Mouse (Mus musculus) B cell, adult 2 months (primary cell): Measurements from ENCODE around the gene Ifnlr1.
A peak's percentile ranks its signal among the peaks of the same experiment; 100 is the strongest.
"Not testable (repeated sequence)": the region's sequence is repeated elsewhere in the genome, so short reads cannot be mapped to it uniquely, and the experiment has no call there.

Experiments used
- DNase-seq, 2 experiments: peaks; one replicate each; pipeline ENCODE4 v3.0.0; 2022

The Ifnlr1 gene

DNA sequence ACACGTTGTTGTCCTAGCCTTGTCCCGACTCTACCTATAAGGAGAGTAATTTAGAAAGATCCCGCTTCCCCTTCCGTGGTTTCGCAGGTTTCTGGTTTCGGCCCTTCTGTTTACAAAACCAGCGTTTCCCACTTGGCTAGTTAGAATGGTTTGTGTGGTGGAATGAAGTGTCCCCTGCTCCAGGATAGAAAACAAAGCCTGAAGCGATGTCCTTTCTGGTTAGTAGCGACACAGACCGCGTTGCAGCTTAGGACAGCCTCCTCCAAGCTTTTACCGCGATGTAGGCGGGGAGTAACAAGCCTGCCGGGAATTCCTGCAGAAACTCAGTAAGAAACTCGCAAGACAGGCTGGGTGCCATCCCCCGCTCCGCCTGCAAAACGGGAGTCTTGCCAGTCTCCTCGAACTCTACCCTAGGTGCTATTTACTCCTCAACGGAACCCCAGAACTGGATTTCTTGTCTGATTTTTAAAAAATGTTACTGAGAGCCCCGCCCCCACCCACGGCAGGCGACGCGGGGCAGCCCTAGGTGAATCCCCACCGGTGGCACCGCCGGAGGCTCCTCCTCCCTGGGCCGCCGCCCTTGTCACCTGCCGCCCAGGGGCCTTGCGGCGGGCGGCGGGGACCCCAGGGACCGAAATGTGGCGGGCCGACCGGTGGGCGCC, at the start of gene Ifnlr1:
Gene Ifnlr1 (plus strand): TSS at position 382 of the 662 bp plus-strand sequence.
- DNase-seq, result peak; percentile 76

DNA sequence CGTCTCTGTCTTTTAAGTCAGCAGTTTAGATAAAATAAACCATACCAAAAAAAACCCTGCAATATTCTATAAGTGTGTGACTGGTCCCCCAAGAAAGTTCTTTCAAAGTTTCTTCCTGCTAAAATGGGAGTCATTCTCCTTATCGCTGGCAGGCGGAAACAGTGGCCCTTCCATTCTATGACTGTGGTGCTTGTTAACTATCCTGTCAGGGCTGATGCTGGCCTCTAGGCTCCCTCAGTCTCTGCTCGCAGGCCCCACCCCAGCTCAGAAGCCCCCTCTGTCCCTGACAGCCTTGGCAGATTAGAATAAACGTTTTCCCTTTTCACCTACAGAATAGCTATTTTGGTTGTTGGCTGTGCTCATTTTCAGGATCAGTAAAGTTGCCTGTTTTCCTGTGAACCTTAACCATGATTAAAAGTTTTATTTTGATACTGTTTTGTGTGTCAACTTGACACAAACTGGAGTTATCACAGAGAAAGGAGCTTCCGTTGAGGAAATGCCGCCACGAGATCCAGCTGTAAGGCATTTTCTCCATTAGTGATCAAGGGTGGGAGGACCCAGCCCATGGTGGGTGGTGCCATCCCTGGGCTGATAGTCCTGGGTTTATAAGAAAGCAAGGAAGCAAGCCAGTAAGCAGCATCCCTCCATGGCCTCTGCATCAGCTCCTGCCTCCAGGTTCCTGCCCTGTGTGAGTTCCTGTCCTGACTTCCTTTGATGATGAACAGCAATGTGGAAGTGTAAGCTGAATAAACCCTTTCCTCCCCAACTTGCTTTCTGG, 44.6 kb upstream of the Ifnlr1 start:
- not testable (repeated sequence) for DNase-seq

DNA sequence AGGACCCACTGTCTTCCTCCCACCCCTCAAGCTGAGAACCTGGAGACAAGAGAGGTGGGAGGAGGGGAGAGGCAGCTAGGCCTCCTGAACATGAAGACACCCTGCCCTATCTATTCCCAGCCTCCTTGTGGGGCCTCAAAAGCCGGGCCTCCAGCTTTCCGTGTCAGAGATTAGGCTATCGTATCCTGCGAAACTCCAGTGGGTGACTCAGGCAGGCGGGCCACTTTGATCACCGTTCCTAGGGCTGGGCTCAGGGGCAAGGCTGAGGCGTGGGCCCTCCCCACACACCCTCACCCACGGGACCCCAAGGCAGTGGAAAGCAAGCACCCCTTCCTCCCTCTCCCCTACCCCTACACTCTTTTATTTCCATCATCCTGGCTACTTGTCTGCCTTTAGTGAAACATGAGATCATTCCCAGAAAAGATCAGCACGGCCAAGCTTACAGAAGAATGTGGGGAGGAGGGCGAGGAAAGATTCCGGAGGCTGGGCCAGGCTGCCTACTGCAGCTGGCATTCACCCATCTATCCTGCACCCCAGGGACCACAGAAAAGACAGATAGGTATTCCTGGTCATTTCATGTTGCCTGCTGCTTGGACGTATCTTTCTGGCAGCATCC, 41.0 kb upstream of the Ifnlr1 start:
- DNase-seq, result no peak

DNA sequence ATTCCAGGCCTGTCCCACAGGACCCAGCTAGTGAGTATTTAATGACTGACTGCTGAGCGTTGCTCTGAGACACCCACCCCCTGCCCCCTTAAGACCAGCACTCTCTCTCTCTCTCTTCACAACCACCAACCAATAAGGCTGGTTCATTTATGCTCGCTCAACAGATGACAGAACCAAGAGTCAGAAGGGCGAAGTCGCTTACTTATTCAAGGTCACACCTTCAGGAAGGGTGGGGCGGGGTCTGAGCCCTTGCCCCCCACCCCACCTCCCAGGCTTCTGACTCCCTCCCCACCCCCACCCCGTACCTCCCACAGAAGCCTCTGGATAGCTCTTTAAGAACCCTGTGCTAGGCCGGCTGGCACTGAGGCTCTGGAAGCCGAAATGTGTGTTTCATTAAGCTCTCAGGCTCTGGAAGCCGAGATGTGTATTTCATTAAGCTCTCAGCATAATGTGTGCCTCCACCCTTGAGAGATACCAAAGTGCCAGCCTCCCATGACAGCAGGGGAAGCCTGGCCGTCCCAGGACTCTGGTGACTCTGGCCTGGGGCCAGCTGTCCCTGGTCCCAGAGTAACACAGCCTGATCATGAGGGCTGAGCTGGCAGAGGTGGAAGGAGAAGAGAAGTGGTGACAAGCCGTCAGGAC, 33.0 kb upstream of the Ifnlr1 start:
- DNase-seq, result no peak

DNA sequence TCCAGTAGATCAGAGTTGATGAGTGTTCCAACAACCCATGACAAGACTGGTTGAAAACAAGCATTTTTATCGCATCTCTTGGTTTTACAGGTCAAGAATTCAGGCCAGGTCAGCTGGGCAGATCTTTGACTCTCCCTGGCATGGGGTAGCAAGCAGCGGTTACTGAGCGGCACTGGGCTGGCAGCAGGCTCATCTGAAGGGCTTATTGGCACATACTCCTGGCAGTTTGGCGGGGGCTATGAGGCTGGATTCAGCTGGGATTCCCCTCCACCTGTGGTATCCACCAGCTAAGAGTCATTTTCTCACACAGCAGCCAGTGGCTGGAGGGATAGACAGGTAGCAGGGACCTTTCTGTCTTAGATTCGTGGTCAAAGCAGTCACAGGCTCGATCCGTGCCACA, 32.1 kb upstream of the Ifnlr1 start:
- no peak for DNase-seq

DNA sequence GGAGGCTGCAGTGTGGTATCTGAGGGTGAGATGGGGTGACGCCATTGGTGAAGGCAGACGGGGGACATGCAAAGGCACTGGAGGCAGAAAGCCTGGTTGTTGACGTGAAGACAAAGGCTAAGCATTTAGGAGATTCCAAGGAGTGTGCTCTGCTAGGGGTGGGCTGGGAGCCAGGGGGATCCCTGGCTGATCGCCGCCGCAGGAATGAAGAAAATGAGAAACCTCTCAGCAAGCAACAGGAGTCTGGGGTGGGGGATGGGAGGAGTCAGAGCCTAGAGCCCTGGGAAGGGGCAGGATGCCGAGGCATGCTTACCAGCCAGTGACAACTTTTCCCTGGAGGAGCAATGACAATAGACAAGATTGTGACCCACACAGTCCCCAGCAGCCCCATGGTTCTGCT, 30.6 kb upstream of the Ifnlr1 start:
- no peak for DNase-seq

DNA sequence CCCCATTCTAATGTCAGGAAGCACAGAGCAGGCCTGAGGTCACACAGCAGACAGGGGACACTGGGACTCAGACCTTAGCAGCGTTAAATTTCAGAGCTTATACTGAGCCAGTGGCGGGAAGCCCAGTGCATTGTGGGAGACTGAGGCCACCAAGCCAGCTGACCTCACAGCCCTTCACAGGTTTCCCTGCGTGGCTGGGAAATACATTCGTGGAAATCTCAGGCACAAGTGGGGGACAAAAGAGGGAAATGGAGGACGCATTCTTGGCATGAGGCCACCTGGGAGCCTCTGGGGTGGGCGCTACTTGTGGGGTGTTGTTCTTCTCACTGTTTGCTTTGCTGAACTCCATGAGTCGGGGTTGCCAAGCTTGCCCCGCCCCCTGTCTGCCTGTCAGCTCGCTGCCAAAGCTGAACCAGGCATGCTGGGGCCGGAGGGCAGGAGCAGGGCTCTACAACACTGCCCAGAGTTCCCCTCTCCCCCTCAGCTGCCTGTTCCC, 29.9 kb upstream of the Ifnlr1 start:
- DNase-seq, result no peak

DNA sequence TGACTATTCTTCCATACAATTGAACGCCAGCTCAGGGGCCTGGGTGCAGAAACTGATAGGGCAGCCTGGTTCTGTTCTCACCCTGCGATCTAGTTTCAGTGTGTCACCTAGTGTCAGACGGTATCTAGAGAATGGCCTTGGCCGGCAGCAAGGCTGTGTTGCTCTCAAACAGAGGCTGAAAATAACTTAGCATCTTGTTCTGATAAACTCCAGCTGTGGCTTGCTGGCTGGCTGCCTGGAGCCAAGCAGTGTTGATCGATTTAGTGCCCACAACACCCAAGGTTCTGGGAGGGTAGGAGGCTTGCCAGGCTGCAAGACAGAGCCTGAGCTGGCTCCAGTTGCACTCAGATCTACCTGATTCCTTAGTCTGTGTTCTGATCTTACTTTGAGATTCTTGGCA, 27.6 kb upstream of the Ifnlr1 start:
- no peak for DNase-seq

DNA sequence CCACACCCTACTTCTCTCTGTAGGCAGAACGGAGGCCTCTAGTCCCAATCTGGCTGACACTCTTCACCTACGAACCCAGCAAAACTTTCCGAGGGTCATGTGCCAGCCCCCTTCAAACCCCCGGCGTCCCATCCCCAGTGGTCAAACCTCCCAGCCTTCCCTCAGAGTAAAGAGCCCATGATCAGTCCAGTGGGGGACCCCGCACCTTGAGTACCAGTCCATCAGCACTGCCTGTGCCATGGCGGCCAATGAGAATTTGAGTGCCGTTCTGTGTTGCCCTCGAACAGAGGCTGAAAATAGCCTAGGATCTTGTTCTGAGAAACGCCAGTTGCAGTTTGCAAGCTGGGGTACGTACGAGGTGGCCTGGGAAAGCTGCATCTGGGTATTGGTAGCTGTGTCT, 27.2 kb upstream of the Ifnlr1 start:
- DNase-seq, result no peak

DNA sequence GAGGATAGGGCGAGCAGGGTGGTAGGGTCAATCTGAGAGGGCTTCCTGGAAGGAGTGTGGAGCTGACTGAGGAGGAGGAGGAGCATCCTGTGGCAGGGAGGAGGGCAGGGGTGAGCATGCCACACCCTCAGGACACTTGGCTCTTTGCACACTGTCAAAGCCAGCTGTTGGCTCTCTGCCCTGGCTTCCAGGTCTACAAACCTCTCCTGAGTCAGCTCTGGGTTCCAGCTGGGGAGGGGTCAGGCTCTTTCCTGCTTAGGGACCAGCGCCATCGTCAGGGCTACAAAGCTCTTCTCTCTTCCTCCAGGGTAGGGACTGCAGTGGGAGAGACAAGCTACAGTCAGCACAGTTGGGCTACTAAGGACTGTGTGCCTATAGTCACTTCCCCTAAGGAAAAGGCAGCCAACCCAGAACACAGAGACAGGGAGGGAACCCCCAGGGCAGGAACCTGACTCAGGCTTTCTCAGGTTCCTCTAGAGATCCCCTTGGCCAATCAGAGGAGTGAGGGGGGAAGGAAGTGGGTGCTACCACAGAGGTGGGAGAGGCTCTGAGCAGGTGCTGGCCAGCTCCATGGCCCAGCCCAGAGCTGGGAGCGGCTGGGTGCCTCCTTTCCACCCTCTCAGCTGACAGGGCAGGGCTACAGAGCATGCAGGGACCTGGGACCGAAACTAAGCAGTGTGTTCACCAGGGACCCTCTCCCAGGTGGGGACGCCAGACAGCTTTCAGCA, 24.8 kb upstream of the Ifnlr1 start:
- no peak for DNase-seq

DNA sequence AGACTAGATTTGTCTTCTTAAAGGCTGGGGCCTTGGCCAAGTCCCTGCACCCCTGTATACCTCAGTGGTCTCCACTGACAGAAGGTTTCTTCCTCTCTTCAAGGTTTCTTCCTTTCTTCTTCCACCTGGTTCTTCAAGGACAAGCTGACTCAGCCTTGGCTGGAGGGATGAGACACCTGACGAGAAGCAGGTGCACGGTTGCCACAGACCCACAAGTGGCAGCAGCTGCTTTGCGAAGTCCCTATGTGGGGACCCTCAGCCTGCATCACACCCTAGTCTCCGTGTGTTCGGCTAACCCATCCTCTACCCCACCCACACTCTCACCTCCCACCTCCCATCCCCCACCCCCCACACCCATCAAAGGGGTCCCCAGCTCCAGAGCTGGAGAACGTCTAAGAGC, 24.1 kb upstream of the Ifnlr1 start:
- no peak for DNase-seq

DNA sequence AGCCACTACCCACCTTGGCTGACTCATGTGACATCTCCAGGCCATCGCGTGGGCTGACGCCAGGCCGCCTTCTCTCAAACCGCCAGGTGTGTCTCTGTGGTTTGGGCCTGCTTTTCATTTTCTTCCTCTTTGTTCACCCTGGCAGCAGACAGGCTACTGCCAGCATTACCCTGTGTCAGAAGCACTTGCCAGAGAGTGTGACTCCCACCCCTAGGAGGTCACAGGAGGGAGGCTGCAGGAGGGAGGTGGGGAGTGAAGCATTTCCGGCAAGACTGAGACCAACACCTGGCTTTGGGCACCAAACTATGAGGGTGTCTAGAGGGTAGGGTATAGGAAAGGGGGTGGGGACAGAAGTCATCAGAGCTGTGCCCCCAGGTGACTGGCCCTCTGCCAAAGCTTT, 21.4 kb upstream of the Ifnlr1 start:
- peak; percentile 10 to 11 for DNase-seq

DNA sequence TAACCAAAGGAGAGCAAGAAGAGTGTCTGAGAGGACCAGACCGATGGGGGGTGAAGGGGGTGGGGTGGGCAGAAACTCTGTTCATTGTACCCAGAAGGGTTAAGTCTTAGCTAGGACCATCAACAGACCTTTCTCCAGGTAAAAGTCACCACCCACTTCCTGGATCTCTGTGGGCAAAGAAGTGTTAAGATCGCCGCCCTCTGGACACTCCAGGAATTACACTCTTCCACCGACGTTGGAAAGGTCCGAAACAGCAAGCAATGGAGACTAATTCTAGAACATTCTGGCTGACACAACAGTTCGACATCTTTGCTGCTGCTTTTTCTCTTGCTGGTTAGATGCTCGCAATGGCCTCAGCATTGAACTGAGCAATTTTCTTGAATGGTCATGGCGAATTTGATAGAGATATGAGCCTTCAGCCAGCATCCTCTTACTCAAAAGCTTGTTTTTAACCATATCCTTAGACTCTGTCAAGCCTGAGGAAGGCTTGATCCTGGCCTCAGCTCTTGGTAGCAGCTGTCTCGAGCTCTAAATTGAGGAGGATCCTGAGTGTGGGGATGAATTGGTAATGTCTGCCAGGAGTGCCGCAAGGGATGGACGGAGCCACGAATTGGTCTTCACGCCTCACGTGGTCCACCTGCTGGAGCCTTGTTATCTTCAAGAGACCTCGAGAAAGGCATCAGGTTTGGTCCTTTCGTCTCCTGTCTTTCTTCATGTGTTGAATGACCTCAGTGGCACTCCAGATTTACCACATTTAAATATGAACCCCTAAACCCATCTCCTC, 19.7 kb upstream of the Ifnlr1 start:
- peak; percentile 71 to 75 for DNase-seq

DNA sequence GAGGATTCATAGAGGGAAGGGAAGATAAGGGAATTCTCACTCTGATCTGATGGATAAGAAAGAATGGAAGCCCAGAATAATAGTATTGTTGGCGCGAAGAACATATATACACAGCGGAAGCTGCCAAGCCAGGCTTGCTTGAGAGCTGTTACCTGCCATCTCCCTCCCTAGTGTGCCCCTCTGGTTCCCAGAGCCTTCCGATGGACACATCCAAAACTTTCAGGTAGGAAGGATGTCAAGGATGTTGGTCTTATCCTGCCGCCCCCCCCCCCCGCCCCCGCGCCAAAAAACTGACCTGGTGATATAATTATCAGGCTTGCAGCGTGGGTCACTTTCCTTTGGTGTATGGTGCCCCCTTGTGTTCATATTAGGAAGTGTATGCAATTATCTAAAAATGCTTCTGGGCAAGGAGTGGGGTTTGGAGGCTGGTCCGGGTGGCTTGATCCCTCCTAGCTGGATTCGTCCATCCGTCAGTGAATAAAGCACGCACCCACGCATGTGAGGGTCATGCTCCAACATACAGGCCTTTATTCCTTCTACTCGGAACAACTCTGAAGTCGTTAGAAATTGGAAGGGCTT, 18.7 kb upstream of the Ifnlr1 start:
- peak; percentile 54 to 61 for DNase-seq

DNA sequence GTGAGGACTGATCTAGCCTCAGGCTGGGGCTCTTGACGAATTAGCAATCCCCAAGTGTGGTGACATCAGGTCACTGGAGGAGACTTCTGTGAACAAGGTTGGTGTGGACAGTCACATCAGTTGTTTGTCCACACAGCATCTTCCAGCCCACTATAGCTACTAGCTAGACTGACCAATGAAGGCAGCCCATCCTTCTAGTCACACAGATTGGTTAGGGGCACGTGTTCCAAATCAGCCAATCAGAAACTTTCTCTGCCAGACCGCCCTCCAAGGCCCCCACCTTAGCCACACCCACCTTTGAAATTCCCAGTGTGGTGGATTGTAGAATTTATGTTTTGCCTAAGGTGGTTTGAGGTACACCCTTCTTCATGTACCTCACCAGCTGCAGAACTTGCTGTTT, 12.6 kb upstream of the Ifnlr1 start:
- no peak for DNase-seq

DNA sequence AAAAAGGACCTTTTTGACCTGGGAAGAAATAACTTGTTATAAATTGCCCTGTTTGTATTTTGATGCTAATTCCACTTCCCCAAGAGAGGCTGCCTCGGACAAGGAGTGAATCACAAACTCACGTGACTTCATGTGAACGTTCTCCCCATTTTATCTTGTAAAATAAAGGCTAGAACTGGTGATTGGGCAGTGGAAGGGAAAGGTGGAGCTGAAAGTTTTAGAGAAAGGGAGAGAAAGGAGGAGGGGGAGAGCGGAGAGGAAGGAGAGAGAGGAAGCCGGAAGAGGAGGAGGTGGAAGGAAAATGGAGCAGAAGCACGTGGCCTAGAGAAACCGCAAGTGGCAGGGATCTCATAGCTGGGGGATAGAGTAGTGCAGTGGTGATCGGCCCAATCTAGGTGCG, 11.1 kb upstream of the Ifnlr1 start:
- DNase-seq, result no peak

DNA sequence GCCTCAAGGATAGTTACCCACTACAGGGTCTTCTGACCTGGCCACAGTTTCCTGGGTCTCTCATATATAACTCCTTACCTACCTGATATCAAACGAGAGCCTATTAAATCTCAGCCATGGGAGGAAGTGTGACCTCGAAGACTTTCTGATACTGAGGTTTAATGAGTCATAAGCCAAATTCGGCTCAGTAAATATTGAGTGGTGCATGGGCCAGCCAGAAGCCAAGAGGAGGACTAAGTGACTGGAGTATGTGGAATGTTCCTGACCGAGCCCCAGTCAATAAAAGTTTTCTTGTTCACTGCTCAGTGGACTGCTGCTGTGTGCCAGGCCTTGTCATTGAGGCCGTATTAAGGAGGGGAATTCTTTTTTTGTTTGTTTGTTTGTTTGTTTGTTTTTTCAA, 9.6 kb upstream of the Ifnlr1 start:
- no peak for DNase-seq

DNA sequence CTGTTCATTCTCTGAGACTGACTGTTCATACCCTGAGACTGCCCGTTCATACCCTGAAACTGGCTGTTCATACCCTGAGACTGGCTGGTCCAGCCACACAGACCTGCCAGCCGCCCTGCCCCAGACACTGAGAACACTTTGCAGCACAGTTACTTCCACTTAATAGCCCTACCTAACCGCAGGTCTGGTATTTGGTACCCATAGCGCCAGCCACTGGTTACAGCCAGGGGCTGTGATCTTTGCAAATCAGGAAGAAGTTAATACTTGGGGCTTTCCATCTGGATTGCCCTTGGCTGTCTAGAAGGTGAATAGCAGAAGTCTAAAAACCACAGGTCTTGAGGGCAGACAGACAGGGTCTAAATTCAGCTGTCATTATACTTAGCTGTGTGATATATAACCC, 6.8 kb upstream of the Ifnlr1 start:
- peak; percentile 60 to 69 for DNase-seq

DNA sequence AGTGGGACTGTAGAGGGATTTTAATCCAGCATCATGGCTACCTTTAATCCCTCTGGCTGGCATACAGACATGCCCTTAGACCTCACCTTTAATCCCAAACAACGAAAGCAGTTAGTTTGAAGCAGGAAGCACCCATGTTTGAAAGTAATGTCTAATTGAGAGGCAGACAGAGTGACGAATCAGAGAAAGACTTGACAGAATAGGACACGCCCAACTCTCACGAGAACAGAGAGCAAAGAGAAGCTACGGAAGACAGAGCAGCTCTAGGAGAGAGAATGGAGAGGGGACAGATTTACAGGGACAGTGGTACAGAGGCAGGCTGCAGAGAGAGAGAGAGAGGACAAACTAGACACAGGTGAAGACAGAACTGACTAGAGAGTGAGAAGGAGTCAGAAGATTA, 4.3 kb upstream of the Ifnlr1 start:
- DNase-seq, result no peak

DNA sequence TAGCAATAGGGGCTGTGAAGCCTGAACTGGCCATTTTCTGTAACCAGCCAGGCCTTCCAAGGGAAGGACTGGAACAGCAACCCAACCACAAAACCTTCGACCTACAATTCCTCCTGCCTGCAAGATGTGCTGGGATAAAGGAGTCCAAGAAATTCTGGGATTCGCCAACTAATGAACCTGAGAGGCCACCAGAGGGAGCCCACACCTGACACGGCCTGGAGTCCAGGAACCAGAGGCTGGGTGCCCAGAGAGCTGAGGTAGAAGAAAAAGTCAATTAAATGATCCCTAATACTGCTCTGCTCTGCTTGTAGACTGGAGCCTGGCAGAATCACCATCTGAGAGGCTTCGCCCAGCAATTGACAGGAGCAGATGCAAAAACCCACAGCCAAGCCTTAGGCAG, 2.5 kb upstream of the Ifnlr1 start:
- DNase-seq, result no peak

DNA sequence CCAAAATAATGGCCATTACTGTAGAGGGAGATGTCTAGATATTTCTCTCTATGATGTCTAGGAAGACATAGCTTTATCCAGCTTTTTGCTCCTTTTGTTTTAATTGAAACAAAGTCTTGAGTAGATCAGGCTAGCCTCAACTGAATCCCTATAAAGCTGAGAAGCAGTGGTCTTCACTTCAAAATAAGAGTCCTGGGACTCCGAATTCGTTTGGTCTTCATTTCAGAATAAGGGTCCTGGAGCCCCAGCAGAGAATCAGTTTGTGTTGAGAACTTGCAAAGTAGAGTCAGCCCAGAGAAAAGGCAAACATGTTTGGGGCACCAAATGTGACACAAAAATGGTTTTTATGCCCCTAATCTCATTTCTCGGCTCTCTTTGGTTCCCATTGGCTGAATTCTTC, 1.4 kb upstream of the Ifnlr1 start:
- peak in 1 of 2 experiments; percentile 8 for DNase-seq

DNA sequence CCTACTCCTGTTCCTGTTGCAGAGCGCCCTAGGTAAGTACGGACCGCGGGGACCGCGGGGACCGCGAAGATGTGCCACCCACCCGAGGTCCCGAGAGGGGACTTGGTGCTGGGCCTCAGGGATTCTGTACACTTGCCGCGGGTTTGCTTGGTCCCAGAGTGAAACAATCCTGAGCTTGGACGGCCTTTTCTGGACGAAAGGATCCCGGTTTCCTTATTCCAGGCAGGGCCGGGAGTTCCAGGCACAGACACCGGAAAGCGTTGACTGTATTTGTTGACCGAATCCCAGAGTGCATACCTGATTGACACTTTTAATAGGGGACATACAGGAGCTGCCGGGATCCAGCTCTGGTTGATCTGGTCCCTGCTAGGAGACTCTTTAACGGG, 474 bp downstream of the Ifnlr1 start:
- DNase-seq, result no peak
